Mouse (Mus musculus): ENCODE data around the gene Pip4k2b. TPM values are rescaled to one million over a fixed set of nuclear protein-coding genes. Genes with fewer than 3 reads are reported as not detected.
"Not testable (repeated sequence)": the region's sequence is repeated elsewhere in the genome, so short reads cannot be mapped to it uniquely, and the experiment has no call there.

The Pip4k2b gene
- polyA plus RNA-seq, 1 experiment from 2014 or later, result 4.7 TPM

DNA sequence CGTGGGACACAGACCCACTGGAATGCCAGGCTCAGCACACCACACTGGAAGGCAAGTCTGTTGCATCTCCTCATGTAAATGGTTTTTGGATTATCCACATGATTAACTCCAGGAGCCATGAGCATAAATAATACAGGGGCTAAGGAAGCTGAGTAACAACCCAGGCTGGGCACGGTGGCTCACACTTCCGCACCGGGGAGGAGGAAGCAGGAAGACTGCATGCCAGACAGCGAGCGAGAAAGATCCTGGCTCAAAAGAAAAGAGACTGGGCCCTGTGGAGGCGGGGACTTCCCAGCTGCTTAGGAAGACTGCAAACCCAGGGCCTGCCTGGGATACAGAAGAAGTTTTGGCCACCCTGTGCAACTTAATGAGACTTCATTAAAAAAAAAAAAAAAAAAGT is 4.3 kb downstream of the Pip4k2b start:
- 38% methylated on average over 7 of the region's 7 CpGs for WGBS
- H3K4me3 ChIP-seq (replicated peaks; ENCODE audit: low read length), result no peak overlapping the region
- H3K36me3 ChIP-seq (ENCODE audit: control insufficient read depth, insufficient read depth), result no peaks in the 10 kb centered on the region
- H3K9ac ChIP-seq (replicated peaks; ENCODE audit: low read depth, low read length), result no peak overlapping the region
- no peak for ATAC-seq
- no peak overlapping the region for H3K4me2 ChIP-seq (ENCODE audit: low read length)
- H3K9me3 ChIP-seq (ENCODE audit: control insufficient read depth, low read length), result no peaks in the 10 kb centered on the region
- H3K4me1 ChIP-seq (replicated peaks; ENCODE audit: control insufficient read depth, insufficient read depth, low read length), result peaks cover 19% of the 10 kb centered on the region
- H3K27me3 ChIP-seq (replicated peaks; ENCODE audit: control insufficient read depth, insufficient read depth, low read length), result no peaks in the 10 kb centered on the region
- no peak overlapping the region for H3K27ac ChIP-seq (ENCODE audit: low read length)

DNA sequence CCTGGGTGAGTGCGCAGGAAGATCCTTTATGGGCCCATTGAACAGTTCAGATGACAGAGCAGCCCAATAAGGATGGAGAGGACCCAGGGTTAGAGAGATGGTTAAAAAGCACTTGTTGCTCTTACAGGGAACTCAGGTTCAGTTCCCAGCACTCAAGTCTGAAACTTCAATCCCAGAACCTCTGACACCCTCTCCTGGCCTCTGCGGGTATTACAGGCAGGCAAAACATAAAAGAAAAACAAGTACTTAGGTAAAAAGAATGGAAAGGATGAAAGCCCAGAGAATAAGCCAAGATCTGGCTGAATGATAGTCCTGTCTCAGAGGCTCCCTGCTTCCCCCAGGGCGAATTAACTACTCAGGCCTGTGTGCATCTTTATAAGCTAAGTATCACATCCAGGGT is 5.3 kb downstream of the Pip4k2b start:
- no peak overlapping the region for H3K27ac ChIP-seq (ENCODE audit: low read length)
- H3K4me2 ChIP-seq (ENCODE audit: low read length), result no peak overlapping the region
- no peaks in the 10 kb centered on the region for H3K27me3 ChIP-seq (replicated peaks; ENCODE audit: control insufficient read depth, insufficient read depth, low read length)
- no peak overlapping the region for H3K4me3 ChIP-seq (replicated peaks; ENCODE audit: low read length)
- H3K36me3 ChIP-seq (ENCODE audit: control insufficient read depth, insufficient read depth), result no peaks in the 10 kb centered on the region
- no peak for ATAC-seq
- H3K9ac ChIP-seq (replicated peaks; ENCODE audit: low read depth, low read length), result no peak overlapping the region
- WGBS, result 85% methylated on average over 3 of the region's 3 CpGs
- H3K9me3 ChIP-seq (ENCODE audit: control insufficient read depth, low read length), result no peaks in the 10 kb centered on the region
- peaks cover 19% of the 10 kb centered on the region for H3K4me1 ChIP-seq (replicated peaks; ENCODE audit: control insufficient read depth, insufficient read depth, low read length)

DNA sequence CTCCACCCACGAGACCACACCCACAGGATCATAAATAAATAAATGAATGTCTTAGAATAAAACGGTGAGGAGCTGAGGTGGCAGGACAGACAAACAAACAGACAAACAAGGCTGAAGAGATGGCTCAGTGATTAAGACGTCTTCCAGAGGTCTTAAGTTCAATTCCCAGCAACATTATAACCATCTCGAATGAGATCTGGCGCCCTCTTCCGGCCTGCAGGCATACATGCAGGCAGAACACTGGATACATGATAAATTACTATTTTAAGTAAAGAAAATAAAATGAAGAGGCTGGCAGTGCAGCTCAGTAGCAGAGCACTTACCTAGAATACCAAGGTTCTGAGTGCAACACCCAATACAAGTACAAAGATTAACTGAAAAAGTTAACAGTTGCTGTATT is 5.8 kb downstream of the Pip4k2b start:
- no peaks in the 10 kb centered on the region for H3K9me3 ChIP-seq (ENCODE audit: control insufficient read depth, low read length)
- peaks cover 19% of the 10 kb centered on the region for H3K4me1 ChIP-seq (replicated peaks; ENCODE audit: control insufficient read depth, insufficient read depth, low read length)
- H3K36me3 ChIP-seq (ENCODE audit: control insufficient read depth, insufficient read depth), result no peaks in the 10 kb centered on the region
- 66% methylated on average over 6 of the region's 6 CpGs for WGBS
- no peak for ATAC-seq
- no peak overlapping the region for H3K4me2 ChIP-seq (ENCODE audit: low read length)
- H3K9ac ChIP-seq (replicated peaks; ENCODE audit: low read depth, low read length), result no peak overlapping the region
- no peaks in the 10 kb centered on the region for H3K27me3 ChIP-seq (replicated peaks; ENCODE audit: control insufficient read depth, insufficient read depth, low read length)
- no peak overlapping the region for H3K27ac ChIP-seq (ENCODE audit: low read length)
- H3K4me3 ChIP-seq (replicated peaks; ENCODE audit: low read length), result no peak overlapping the region

- no peak for ATAC-seq
- Histone ChIP-seq H3K9ac (replicated peaks; ENCODE audit: low read depth, low read length) (no peak overlapping the region), H3K9me3 (ENCODE audit: control insufficient read depth, low read length) (no peaks in the 10 kb centered on the region), H3K27me3 (replicated peaks; ENCODE audit: control insufficient read depth, insufficient read depth, low read length) (no peaks in the 10 kb centered on the region), H3K36me3 (ENCODE audit: control insufficient read depth, insufficient read depth) (no peaks in the 10 kb centered on the region), H3K4me2 (ENCODE audit: low read length) (no peak overlapping the region), H3K4me1 (replicated peaks; ENCODE audit: control insufficient read depth, insufficient read depth, low read length) (peaks cover 9% of the 10 kb centered on the region), H3K4me3 (replicated peaks; ENCODE audit: low read length) (no peak overlapping the region), H3K27ac (ENCODE audit: low read length) (no peak overlapping the region)
- WGBS, result 52% methylated on average over 4 of the region's 4 CpGs
Observed at GRCm38 (mm10) chr11:97737600-97737999, 6.9 kb downstream of the Pip4k2b start.

DNA sequence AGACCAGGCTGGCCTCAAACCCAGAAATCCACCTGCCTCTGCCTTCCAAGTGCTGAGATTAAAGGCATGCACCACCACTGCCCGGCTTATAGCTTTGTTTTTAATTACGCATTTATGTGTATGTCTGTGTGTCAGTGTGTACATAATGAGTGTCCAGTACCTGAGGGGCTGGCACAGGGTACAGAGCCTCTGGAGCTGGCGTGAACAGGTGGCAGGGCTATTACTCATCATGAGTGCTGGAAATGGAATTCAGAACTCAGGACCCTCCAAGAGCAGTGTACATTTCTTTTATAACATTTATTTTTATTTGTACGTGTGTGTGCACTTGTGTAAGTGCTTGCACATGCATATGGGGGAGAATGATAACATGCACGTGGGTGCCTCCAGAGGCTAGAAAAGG is 7.9 kb downstream of the Pip4k2b start:
- H3K9me3 ChIP-seq (ENCODE audit: control insufficient read depth, low read length), result no peaks in the 10 kb centered on the region
- 90% methylated on average over 5 of the region's 5 CpGs for WGBS
- no peaks in the 10 kb centered on the region for H3K36me3 ChIP-seq (ENCODE audit: control insufficient read depth, insufficient read depth)
- H3K4me1 ChIP-seq (replicated peaks; ENCODE audit: control insufficient read depth, insufficient read depth, low read length), result peaks cover 2% of the 10 kb centered on the region; the same call in 1 of the 2 replicates
- no peak for ATAC-seq
- H3K9ac ChIP-seq (replicated peaks; ENCODE audit: low read depth, low read length), result no peak overlapping the region
- H3K4me2 ChIP-seq (ENCODE audit: low read length), result no peak overlapping the region
- no peak overlapping the region for H3K27ac ChIP-seq (ENCODE audit: low read length)
- H3K4me3 ChIP-seq (replicated peaks; ENCODE audit: low read length), result no peak overlapping the region
- H3K27me3 ChIP-seq (replicated peaks; ENCODE audit: control insufficient read depth, insufficient read depth, low read length), result no peaks in the 10 kb centered on the region

DNA sequence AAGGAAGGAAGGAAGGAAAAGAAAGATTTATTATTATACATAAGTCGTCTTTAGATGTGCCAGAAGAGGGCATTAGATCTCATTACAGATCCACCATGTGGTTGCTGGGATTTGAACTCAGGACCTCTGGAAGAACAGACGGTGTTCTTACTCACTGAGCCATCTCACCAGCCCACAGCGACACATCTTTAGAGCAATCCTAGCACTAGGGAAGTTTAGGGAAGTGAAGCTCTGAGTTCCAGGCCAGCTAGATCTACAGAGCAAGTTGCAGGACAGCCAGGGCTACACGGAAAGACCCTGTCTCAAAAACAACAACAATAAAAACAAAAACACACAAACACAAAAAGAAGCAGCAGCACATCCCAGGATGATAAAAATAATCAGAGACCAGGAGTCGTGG is 9.7 kb downstream of the Pip4k2b start:
- H3K27ac ChIP-seq (ENCODE audit: low read length); H3K27me3 ChIP-seq (replicated peaks; ENCODE audit: control insufficient read depth, insufficient read depth, low read length); ATAC-seq; H3K36me3 ChIP-seq (ENCODE audit: control insufficient read depth, insufficient read depth); H3K9ac ChIP-seq (replicated peaks; ENCODE audit: low read depth, low read length); H3K4me3 ChIP-seq (replicated peaks; ENCODE audit: low read length); H3K9me3 ChIP-seq (ENCODE audit: control insufficient read depth, low read length); H3K4me2 ChIP-seq (ENCODE audit: low read length); H3K4me1 ChIP-seq (replicated peaks; ENCODE audit: control insufficient read depth, insufficient read depth, low read length): not testable (repeated sequence)
- WGBS, result 94% methylated on average over 5 of the region's 5 CpGs

DNA sequence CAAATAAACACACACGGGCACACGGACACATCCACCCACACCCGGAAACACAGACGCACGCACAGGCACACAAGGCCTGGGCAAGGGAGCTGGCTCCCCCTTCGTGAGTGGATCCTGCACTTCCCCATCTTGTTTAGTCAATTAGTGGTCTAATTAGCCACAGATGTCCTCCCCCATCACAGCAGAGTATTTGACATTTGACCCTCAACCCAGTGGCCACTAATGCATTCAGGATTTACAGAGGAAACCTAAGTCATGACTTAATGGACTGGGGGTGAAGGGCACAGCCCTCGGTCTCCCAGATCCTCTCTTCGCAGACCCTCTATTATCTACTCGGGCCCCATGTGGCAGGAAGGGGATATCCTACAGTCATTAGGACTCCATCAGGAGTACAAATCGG is 10.8 kb downstream of the Pip4k2b start:
- H3K4me3 ChIP-seq (replicated peaks; ENCODE audit: low read length), result no peak overlapping the region
- H3K9ac ChIP-seq (replicated peaks; ENCODE audit: low read depth, low read length), result no peak overlapping the region
- no peaks in the 10 kb centered on the region for H3K4me1 ChIP-seq (replicated peaks; ENCODE audit: control insufficient read depth, insufficient read depth, low read length)
- H3K4me2 ChIP-seq (ENCODE audit: low read length), result no peak overlapping the region
- H3K36me3 ChIP-seq (ENCODE audit: control insufficient read depth, insufficient read depth), result 0 out of 2 replicates have a peak, but pooled peaks cover 3% of the 10 kb centered on the region
- no peaks in the 10 kb centered on the region for H3K27me3 ChIP-seq (replicated peaks; ENCODE audit: control insufficient read depth, insufficient read depth, low read length)
- no peak overlapping the region for H3K27ac ChIP-seq (ENCODE audit: low read length)
- ATAC-seq, result no peak
- WGBS, result 42% methylated on average over 10 of the region's 10 CpGs
- no peaks in the 10 kb centered on the region for H3K9me3 ChIP-seq (ENCODE audit: control insufficient read depth, low read length)

GRCm38 (mm10) chr11:97728730-97729129 is 15.8 kb downstream of the Pip4k2b start:
- Histone ChIP-seq H3K9me3 (ENCODE audit: control insufficient read depth, low read length) (no peaks in the 10 kb centered on the region), H3K9ac (replicated peaks; ENCODE audit: low read depth, low read length) (no peak overlapping the region), H3K27me3 (replicated peaks; ENCODE audit: control insufficient read depth, insufficient read depth, low read length) (no peaks in the 10 kb centered on the region), H3K4me1 (replicated peaks; ENCODE audit: control insufficient read depth, insufficient read depth, low read length) (no peaks in the 10 kb centered on the region), H3K4me2 (ENCODE audit: low read length) (no peak overlapping the region), H3K27ac (ENCODE audit: low read length) (no peak overlapping the region), H3K36me3 (ENCODE audit: control insufficient read depth, insufficient read depth) (peaks cover 23% of the 10 kb centered on the region; the same call in 1 of the 2 replicates), H3K4me3 (replicated peaks; ENCODE audit: low read length) (no peak overlapping the region)
- 89% methylated on average over 7 of the region's 7 CpGs for WGBS
- ATAC-seq, result no peak

DNA sequence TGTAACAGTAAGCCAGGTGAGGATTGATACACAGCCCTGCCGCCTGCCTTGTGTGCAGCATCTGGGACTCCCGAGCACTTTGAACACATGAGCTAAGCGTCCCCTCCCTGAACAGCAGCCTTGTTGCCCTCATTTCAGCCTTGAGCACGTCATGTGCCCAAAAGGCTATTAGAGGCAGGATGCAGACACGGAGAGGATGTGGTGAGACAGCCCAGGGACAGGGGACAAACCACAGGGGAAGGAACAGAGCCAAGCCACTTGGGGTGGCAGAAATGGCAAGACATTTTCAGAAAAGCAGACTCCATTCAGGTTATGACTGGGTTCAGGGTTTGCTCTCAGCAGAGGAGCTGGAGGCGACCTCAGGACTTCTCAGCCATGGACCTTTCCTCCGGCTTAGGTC is 16.2 kb downstream of the Pip4k2b start:
- Histone ChIP-seq H3K9me3 (ENCODE audit: control insufficient read depth, low read length) (no peaks in the 10 kb centered on the region), H3K9ac (replicated peaks; ENCODE audit: low read depth, low read length) (no peak overlapping the region), H3K36me3 (ENCODE audit: control insufficient read depth, insufficient read depth) (peaks cover 23% of the 10 kb centered on the region; the same call in 1 of the 2 replicates), H3K4me1 (replicated peaks; ENCODE audit: control insufficient read depth, insufficient read depth, low read length) (no peaks in the 10 kb centered on the region), H3K27me3 (replicated peaks; ENCODE audit: control insufficient read depth, insufficient read depth, low read length) (no peaks in the 10 kb centered on the region), H3K27ac (ENCODE audit: low read length) (no peak overlapping the region), H3K4me3 (replicated peaks; ENCODE audit: low read length) (no peak overlapping the region), H3K4me2 (ENCODE audit: low read length) (no peak overlapping the region)
- no peak for ATAC-seq
- 86% methylated on average over 7 of the region's 7 CpGs for WGBS

DNA sequence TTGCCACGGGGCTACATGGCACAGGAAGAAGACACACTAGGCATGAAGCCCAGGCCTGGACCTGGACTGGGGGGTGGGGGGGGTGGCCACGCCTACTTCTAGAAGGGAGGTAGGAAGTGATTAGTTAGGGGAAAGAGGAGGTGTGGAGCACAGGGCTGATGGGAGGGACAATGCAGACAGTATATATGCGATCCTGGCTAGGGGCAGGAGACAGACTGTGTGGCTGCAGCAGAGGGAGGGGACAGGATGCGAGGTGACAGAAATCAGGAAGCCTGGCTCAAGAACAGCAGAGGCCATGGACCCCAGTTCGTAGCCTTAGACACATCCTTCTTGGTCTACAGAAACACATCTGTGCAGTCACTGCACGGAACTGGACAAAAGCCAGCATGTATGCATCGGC is 20.8 kb downstream of the Pip4k2b start:
- Histone ChIP-seq H3K4me2 (ENCODE audit: low read length) (no peak overlapping the region), H3K27me3 (replicated peaks; ENCODE audit: control insufficient read depth, insufficient read depth, low read length) (no peaks in the 10 kb centered on the region), H3K4me3 (replicated peaks; ENCODE audit: low read length) (no peak overlapping the region), H3K9me3 (ENCODE audit: control insufficient read depth, low read length) (no peaks in the 10 kb centered on the region), H3K9ac (replicated peaks; ENCODE audit: low read depth, low read length) (no peak overlapping the region), H3K36me3 (ENCODE audit: control insufficient read depth, insufficient read depth) (peaks cover 49% of the 10 kb centered on the region), H3K27ac (ENCODE audit: low read length) (no peak overlapping the region), H3K4me1 (replicated peaks; ENCODE audit: control insufficient read depth, insufficient read depth, low read length) (no peaks in the 10 kb centered on the region)
- WGBS, result 83% methylated on average over 7 of the region's 7 CpGs
- no peak for ATAC-seq

All from forebrain, embryonic 16.5 days (tissue).